Mouse (Mus musculus) erythroblast, embryonic 14.5 days (primary cell): Measurements from ENCODE around the gene Thoc7. TPM values are rescaled to one million over a fixed set of nuclear protein-coding genes. Genes with fewer than 3 reads are reported as not detected.

Experiments
- H3K27me3 ChIP-seq: 2 replicates; pipeline ENCODE4 v1.6.1; 2012; ENCODE audit warnings: inconsistent platforms; ENCODE audit not compliant: control insufficient read depth
- H3K36me3 ChIP-seq: 2 replicates; pipeline ENCODE4 v1.6.1; 2012; ENCODE audit warnings: mild to moderate bottlenecking, inconsistent platforms; ENCODE audit not compliant: control insufficient read depth
- H3K4me1 ChIP-seq: 2 replicates; pipeline ENCODE4 v1.6.1; 2012; ENCODE audit warnings: inconsistent platforms; ENCODE audit not compliant: control insufficient read depth
- H3K4me3 ChIP-seq: replicated peaks from 2 replicates; pipeline ENCODE3; 2012; ENCODE audit warnings: moderate library complexity, mild to moderate bottlenecking, inconsistent platforms
- H3K9me3 ChIP-seq: 2 replicates; pipeline ENCODE4 v1.6.1; 2012; ENCODE audit warnings: low read length, inconsistent platforms, mixed read lengths; ENCODE audit not compliant: control insufficient read depth
- GATA1 ChIP-seq: IDR thresholded peaks from 2 replicates; pipeline ENCODE4 v1.6.1; 2012; ENCODE audit warnings: low read length, inconsistent platforms, mixed read lengths
- TAL1 ChIP-seq: IDR thresholded peaks from 3 replicates; pipeline ENCODE4 v1.6.1; 2012; ENCODE audit warnings: low read length, inconsistent platforms, mixed read lengths
- polyA plus RNA-seq: library from polyadenylated mRNA; stranded (reverse); fragments of >175 nt; gene quantifications from 2 replicates; pipeline ENCODE4 v1.2.3, GENCODE M21; 2012

The Thoc7 gene
- polyA plus RNA-seq, 1 experiment = 0.86 TPM

DNA sequence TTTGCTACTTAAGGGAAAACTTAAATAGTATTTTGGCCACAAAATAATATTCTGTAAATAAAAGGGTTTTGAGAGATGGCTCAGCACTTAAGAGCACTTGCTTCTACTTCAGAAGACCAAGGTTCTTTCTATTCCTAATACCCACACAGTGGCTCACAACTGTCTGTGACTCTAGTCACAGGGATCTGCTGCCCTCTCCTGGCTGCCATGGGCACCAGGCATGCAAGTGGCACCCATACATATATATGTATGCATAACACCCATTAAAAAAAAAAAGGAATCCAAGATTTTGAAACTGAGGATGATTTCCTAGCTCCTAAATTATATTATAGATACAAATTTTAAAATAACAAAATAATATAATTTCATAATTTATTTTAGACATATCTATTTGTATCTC, 11.3 kb downstream of the Thoc7 start:
- TF ChIP-seq GATA1 (no peak), TAL1 (no peak)
- H3K4me3 ChIP-seq = no peak overlapping the region
- H3K27me3 ChIP-seq = no peaks in the 10 kb centered on the region
- no peaks in the 10 kb centered on the region for H3K4me1 ChIP-seq
- H3K36me3 ChIP-seq = peaks cover 70% of the 10 kb centered on the region
- H3K9me3 ChIP-seq = no peaks in the 10 kb centered on the region

DNA sequence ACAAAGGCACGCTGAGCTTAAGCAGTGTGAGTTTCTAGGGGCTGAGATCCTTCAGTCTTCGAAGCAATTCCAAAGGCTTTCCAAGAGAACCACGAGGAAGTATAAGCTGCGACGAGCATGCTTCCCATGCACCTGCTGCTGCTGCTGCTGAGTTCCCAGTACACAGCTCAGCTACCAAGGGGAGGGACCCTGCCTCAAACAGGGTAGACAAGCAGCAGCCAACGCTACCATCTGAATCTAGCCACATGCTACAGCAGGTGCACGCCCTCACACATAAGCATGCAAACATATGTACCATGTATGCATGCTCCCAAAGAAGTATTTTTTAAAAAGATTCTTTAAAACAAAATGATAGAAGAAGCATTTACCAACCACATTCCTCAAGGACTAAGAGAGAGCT, 13.3 kb downstream of the Thoc7 start:
- H3K9me3 ChIP-seq = no peaks in the 10 kb centered on the region
- no peaks in the 10 kb centered on the region for H3K4me1 ChIP-seq
- H3K4me3 ChIP-seq = no peak overlapping the region
- TF ChIP-seq GATA1 (no peak), TAL1 (no peak)
- H3K36me3 ChIP-seq = peaks cover 60% of the 10 kb centered on the region
- no peaks in the 10 kb centered on the region for H3K27me3 ChIP-seq

DNA sequence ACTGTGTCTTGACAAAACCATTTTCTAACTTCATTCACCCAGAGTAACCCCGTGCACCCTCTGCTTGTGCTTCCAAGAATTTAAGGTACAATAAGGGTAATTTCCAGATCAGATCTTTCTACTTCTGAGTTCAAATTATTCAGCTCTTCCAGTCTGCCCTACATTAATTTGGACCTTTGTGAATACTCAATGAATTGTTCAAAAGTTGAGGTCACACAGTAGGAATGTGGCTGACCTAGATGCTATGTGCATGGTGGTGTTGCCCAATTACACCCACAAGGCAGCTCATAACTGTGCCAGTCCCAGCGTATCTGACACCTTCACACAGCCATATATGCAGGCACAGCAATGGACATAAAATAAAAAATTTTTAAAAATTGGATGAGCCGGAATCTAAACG, 17.0 kb downstream of the Thoc7 start:
- peaks cover 30% of the 10 kb centered on the region for H3K36me3 ChIP-seq
- H3K4me3 ChIP-seq = no peak overlapping the region
- H3K27me3 ChIP-seq = no peaks in the 10 kb centered on the region
- TF ChIP-seq GATA1 = no peak
- TF ChIP-seq TAL1 = no peak
- H3K4me1 ChIP-seq = no peaks in the 10 kb centered on the region
- no peaks in the 10 kb centered on the region for H3K9me3 ChIP-seq

DNA sequence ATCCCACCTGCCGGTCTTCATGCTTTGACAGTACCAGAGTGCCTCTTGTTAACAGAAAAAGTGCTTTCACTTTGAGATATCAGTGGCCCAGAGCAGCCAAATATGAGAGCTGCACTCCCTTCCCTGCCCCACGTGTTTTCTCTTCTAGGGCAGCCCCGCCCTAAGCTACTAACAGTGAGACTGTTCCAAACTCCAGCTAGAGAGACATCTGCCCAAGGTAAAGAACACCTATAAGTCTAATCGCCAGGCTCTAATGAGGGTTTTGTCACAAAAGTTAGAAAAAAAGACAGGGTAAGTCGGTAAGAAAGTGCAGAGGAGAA, 27.6 kb downstream of the Thoc7 start:
- Histone ChIP-seq H3K27me3 (no peaks in the 10 kb centered on the region), H3K36me3 (no peaks in the 10 kb centered on the region), H3K4me1 (no peaks in the 10 kb centered on the region), H3K4me3 (peak overlapping the region; percentile 39), H3K9me3 (peaks cover 14% of the 10 kb centered on the region)
- TF ChIP-seq GATA1 (no peak), TAL1 (no peak)

DNA sequence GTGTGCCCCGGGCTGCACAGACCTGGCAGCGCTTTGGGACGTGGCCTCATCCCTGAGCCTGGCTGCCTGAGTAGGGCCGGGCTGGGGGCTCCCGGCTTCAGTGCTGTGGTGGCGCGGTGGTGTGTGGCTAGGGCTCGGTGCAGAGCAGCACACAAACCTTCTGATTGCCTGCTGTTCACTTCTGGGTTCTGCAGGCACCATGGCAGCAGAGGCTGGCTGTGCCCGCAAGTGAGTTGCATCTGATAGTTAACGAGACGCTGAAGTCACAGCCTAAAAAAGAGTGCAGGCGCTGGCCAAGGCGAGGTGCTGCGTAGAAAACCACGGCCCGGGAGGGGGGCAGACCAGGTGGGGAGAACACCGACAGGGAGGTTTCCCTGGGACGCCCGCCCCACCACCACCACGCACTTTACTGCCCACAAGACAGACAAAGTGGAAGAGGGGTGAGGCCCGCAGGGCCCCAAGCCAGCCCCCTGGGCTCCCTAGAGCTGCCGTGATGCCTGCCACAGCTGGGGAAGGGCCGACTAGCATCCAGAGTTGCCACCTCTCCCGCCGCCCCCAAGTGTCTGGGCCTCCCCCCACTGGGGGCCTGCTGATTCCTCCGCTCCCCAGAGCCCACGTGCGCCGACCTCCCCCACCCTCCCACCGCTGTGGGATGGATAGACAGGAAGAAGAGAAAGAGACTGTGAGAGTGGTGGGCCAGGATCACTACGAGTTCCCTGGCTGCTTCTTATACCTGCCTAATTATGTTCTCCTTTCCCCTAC, 28.2 kb downstream of the Thoc7 start:
- Histone ChIP-seq H3K4me3 (peak overlapping the region; percentile 39), H3K9me3 (peaks cover 14% of the 10 kb centered on the region), H3K4me1 (no peaks in the 10 kb centered on the region), H3K36me3 (no peaks in the 10 kb centered on the region), H3K27me3 (no peaks in the 10 kb centered on the region)
- TF ChIP-seq GATA1 = no peak

DNA sequence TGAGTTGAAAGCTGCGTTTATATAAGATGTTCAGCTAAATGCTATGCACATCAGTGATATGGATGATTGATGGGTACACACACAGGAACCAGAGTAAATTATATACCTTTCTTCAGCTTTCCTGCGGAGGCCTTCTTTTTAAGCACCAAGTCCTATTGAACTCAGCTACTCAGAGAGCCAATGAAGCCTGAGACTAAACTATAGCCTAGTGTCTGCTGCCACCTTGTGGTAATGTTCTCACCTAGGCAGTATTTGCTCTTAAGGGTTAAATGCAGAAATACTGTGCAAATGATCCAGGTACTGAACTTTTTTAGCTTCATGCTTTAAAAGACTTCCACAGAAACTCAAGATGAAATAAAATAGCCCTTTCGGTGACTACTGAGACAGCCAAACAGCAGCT, 44.0 kb downstream of the Thoc7 start:
- no peaks in the 10 kb centered on the region for H3K27me3 ChIP-seq
- no peak for TF ChIP-seq TAL1
- no peak for TF ChIP-seq GATA1
- H3K36me3 ChIP-seq = no peaks in the 10 kb centered on the region
- H3K9me3 ChIP-seq = no peaks in the 10 kb centered on the region
- H3K4me3 ChIP-seq = no peak overlapping the region
- H3K4me1 ChIP-seq = no peaks in the 10 kb centered on the region

DNA sequence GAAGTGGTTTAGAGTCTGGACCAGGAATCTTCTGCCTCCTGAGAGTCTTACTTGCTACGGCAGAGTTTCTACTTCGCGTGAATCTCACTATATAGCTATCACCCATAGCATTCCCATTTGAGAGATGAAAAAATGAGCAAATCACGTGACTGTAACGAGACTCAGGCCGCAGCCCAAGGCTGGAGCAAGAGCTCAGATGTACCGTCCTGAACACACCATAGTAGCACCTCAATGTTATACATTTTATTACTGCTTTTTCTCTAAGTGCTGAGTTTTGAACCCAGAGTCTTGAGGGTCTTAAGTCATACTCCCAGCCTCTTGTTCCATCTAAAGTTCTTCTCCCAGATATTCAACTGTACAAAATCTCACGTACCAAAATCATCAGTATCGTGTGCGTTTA, 44.4 kb downstream of the Thoc7 start:
- no peak overlapping the region for H3K4me3 ChIP-seq
- no peaks in the 10 kb centered on the region for H3K36me3 ChIP-seq
- H3K4me1 ChIP-seq = no peaks in the 10 kb centered on the region
- H3K9me3 ChIP-seq = no peaks in the 10 kb centered on the region
- no peaks in the 10 kb centered on the region for H3K27me3 ChIP-seq
- no peak for TF ChIP-seq GATA1
- no peak for TF ChIP-seq TAL1

DNA sequence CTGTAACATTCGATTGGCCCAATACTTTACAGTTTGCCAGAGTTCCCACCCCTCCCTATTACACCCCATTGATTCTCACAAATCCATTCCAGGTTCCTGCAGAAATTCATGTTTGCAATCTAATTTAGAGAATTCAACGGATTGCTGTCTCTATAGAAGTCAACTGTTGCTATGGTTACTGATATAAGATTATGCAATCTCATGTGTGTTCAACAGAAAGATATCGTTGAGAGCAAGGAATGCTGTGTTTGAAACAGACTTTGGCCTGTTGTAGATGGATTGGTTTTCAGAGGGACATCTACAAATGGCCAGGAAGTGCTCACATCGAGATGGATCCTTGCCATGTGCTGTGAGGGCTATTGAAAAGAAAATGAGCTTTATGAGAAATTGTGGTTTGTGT, 46.4 kb downstream of the Thoc7 start:
- TF ChIP-seq TAL1 (no peak), GATA1 (no peak)
- Histone ChIP-seq H3K4me1 (no peaks in the 10 kb centered on the region), H3K36me3 (no peaks in the 10 kb centered on the region), H3K4me3 (no peak overlapping the region), H3K27me3 (no peaks in the 10 kb centered on the region), H3K9me3 (no peaks in the 10 kb centered on the region)

DNA sequence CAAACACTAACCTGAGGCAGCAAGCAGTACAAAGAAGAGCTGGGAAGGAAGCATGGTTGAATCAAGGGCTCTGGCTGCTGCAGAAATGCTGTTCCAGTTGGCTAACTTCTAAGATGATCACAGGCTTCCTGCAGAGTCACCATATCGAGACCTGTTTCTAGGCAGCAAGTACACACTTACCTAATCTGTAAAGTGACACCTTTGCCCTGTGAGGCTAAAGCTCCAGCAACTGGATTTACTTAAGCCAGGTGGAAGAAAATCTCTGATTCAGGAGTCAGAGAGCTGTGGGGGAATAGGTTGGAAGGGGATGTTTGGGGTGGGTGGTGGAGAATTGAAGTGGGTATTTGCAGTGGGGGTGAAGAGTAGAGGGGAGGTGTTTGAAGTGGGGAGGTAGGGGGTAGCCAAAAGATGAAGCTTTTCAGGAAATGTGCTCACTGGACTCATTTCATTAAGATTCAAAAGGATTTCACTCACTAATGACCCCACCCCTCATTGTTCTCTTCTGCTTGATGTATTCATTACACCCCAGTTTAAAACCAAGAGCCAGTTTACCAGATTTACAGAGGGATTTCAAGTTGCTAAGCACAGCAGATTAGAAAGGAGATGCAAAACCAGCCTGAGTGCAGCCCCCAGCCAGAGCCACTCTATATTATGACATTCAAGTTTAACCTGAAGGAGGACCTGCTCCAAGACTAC, 47.1 kb downstream of the Thoc7 start, which contains the start of gene Gm281:
Gene Gm281 (minus strand): TSS at position 92 of the 696 bp plus-strand sequence.
- no peak for TF ChIP-seq TAL1
- TF ChIP-seq GATA1 = no peak
- Histone ChIP-seq H3K36me3 (no peaks in the 10 kb centered on the region), H3K27me3 (no peaks in the 10 kb centered on the region), H3K4me3 (no peak within 1 kb of the TSS), H3K9me3 (no peaks in the 10 kb centered on the region), H3K4me1 (no peaks in the 10 kb centered on the region)
